Mouse (Mus musculus): Measurements from ENCODE around the gene Tbc1d24.
"Not testable (repeated sequence)": the region's sequence is repeated elsewhere in the genome, so short reads cannot be mapped to it uniquely, and the experiment has no call there.

Gene Tbc1d24

GRCm38 (mm10) chr17:24140845-24141424 lies 64.4 kb downstream of the Tbc1d24 start:
- H3K36me3 ChIP-seq (ENCODE audit: insufficient read depth, low read length): peaks cover 19% of the 10 kb centered on the region
- peaks cover 55% of the 10 kb centered on the region for H3K4me1 ChIP-seq (replicated peaks; ENCODE audit: low read depth, low read length)
- TF ChIP-seq NANOG (IDR thresholded peaks at IDR 0.05; ENCODE audit: borderline replicate concordance, low read length) (no peak), CTCF (conservative IDR thresholded peaks at IDR 0.05; ENCODE audit: low read length) (no peak), POU5F1 (IDR thresholded peaks at IDR 0.05; ENCODE audit: borderline replicate concordance, low read length) (no peak)
- peak overlapping the region; percentile 93 for H3K4me3 ChIP-seq (replicated peaks; ENCODE audit: low read length)
- no peaks in the 10 kb centered on the region for H3K27me3 ChIP-seq (ENCODE audit: insufficient read depth, low read length)
- H3K9me3 ChIP-seq (ENCODE audit: low read length): no peaks in the 10 kb centered on the region

- TF ChIP-seq NANOG (IDR thresholded peaks at IDR 0.05; ENCODE audit: borderline replicate concordance, low read length) (no peak), CTCF (conservative IDR thresholded peaks at IDR 0.05; ENCODE audit: low read length) (no peak), POU5F1 (IDR thresholded peaks at IDR 0.05; ENCODE audit: borderline replicate concordance, low read length) (no peak)
- Histone ChIP-seq H3K9me3 (ENCODE audit: low read length) (no peaks in the 10 kb centered on the region), H3K36me3 (ENCODE audit: insufficient read depth, low read length) (peaks cover 19% of the 10 kb centered on the region), H3K4me1 (replicated peaks; ENCODE audit: low read depth, low read length) (peaks cover 58% of the 10 kb centered on the region), H3K4me3 (replicated peaks; ENCODE audit: low read length) (peak overlapping the region; percentile 93), H3K27me3 (ENCODE audit: insufficient read depth, low read length) (no peaks in the 10 kb centered on the region)
Observed at GRCm38 (mm10) chr17:24139968-24140367, 65.4 kb downstream of the Tbc1d24 start.

GRCm38 (mm10) chr17:24139256-24139655 lies 66.1 kb downstream of the Tbc1d24 start:
- Histone ChIP-seq H3K4me3 (replicated peaks; ENCODE audit: low read length) (peak overlapping the region; percentile 93), H3K27me3 (ENCODE audit: insufficient read depth, low read length) (no peaks in the 10 kb centered on the region), H3K4me1 (replicated peaks; ENCODE audit: low read depth, low read length) (peaks cover 65% of the 10 kb centered on the region), H3K36me3 (ENCODE audit: insufficient read depth, low read length) (peaks cover 19% of the 10 kb centered on the region), H3K9me3 (ENCODE audit: low read length) (no peaks in the 10 kb centered on the region)
- TF ChIP-seq NANOG (IDR thresholded peaks at IDR 0.05; ENCODE audit: borderline replicate concordance, low read length) (peak; percentile 70; the same call in 1 of the 2 replicates), CTCF (conservative IDR thresholded peaks at IDR 0.05; ENCODE audit: low read length) (no peak), POU5F1 (IDR thresholded peaks at IDR 0.05; ENCODE audit: borderline replicate concordance, low read length) (no peak)

GRCm38 (mm10) chr17:24137226-24137880 lies 68.0 kb downstream of the Tbc1d24 start:
- TF ChIP-seq CTCF (conservative IDR thresholded peaks at IDR 0.05; ENCODE audit: low read length) (no peak), POU5F1 (IDR thresholded peaks at IDR 0.05; ENCODE audit: borderline replicate concordance, low read length) (no peak), NANOG (IDR thresholded peaks at IDR 0.05; ENCODE audit: borderline replicate concordance, low read length) (no peak)
- Histone ChIP-seq H3K36me3 (ENCODE audit: insufficient read depth, low read length) (peaks cover 19% of the 10 kb centered on the region), H3K9me3 (ENCODE audit: low read length) (no peaks in the 10 kb centered on the region), H3K4me1 (replicated peaks; ENCODE audit: low read depth, low read length) (peaks cover 80% of the 10 kb centered on the region), H3K4me3 (replicated peaks; ENCODE audit: low read length) (no peak overlapping the region), H3K27me3 (ENCODE audit: insufficient read depth, low read length) (no peaks in the 10 kb centered on the region)

GRCm38 (mm10) chr17:24134062-24134461 lies 71.3 kb downstream of the Tbc1d24 start:
- Histone ChIP-seq H3K36me3 (ENCODE audit: insufficient read depth, low read length) (peaks cover 16% of the 10 kb centered on the region), H3K27me3 (ENCODE audit: insufficient read depth, low read length) (no peaks in the 10 kb centered on the region), H3K9me3 (ENCODE audit: low read length) (no peaks in the 10 kb centered on the region), H3K4me3 (replicated peaks; ENCODE audit: low read length) (peak overlapping the region; percentile 13), H3K4me1 (replicated peaks; ENCODE audit: low read depth, low read length) (peaks cover 86% of the 10 kb centered on the region)
- TF ChIP-seq NANOG (IDR thresholded peaks at IDR 0.05; ENCODE audit: borderline replicate concordance, low read length) (peak; percentile 57; the same call in 1 of the 2 replicates), CTCF (conservative IDR thresholded peaks at IDR 0.05; ENCODE audit: low read length) (no peak), POU5F1 (IDR thresholded peaks at IDR 0.05; ENCODE audit: borderline replicate concordance, low read length) (peak; percentile 21; the same call in 1 of the 2 replicates)

- peak; percentile 31 for TF ChIP-seq CTCF (conservative IDR thresholded peaks at IDR 0.05; ENCODE audit: low read length)
- not testable (repeated sequence) for H3K4me3 ChIP-seq (replicated peaks; ENCODE audit: low read length)
Observed at GRCm38 (mm10) chr17:24132919-24133318, 72.4 kb downstream of the Tbc1d24 start.

GRCm38 (mm10) chr17:24131570-24131969 lies 73.8 kb downstream of the Tbc1d24 start:
- Histone ChIP-seq H3K4me3 (replicated peaks; ENCODE audit: low read length) (no peak overlapping the region), H3K4me1 (replicated peaks; ENCODE audit: low read depth, low read length) (peaks cover 80% of the 10 kb centered on the region)
- TF ChIP-seq POU5F1 (IDR thresholded peaks at IDR 0.05; ENCODE audit: borderline replicate concordance, low read length) (no peak), NANOG (IDR thresholded peaks at IDR 0.05; ENCODE audit: borderline replicate concordance, low read length) (no peak), CTCF (conservative IDR thresholded peaks at IDR 0.05; ENCODE audit: low read length) (peak; percentile 43)

More at GRCm38 (mm10) chr17:24132919-24133318, 72.4 kb downstream of the Tbc1d24 start:
- not testable (repeated sequence) for H3K9me3 ChIP-seq (ENCODE audit: low read length); H3K27me3 ChIP-seq (ENCODE audit: insufficient read depth, low read length); H3K36me3 ChIP-seq (ENCODE audit: insufficient read depth, low read length)
- H3K4me1 ChIP-seq (replicated peaks; ENCODE audit: low read depth, low read length): peaks cover 80% of the 10 kb centered on the region

GRCm38 (mm10) chr17:24129246-24129645 lies 76.1 kb downstream of the Tbc1d24 start:
- H3K27me3 ChIP-seq (ENCODE audit: insufficient read depth, low read length); H3K4me3 ChIP-seq (replicated peaks; ENCODE audit: low read length); H3K36me3 ChIP-seq (ENCODE audit: insufficient read depth, low read length); H3K9me3 ChIP-seq (ENCODE audit: low read length): not testable (repeated sequence)
- H3K4me1 ChIP-seq (replicated peaks; ENCODE audit: low read depth, low read length): peaks cover 84% of the 10 kb centered on the region

More at GRCm38 (mm10) chr17:24131570-24131969, 73.8 kb downstream of the Tbc1d24 start:
- Histone ChIP-seq H3K9me3 (ENCODE audit: low read length) (no peaks in the 10 kb centered on the region), H3K36me3 (ENCODE audit: insufficient read depth, low read length) (no peaks in the 10 kb centered on the region; the same call in 1 of the 2 replicates), H3K27me3 (ENCODE audit: insufficient read depth, low read length) (no peaks in the 10 kb centered on the region)

GRCm38 (mm10) chr17:24127592-24127991 lies 77.8 kb downstream of the Tbc1d24 start:
- no peak overlapping the region for H3K4me3 ChIP-seq (replicated peaks; ENCODE audit: low read length)
- peaks cover 70% of the 10 kb centered on the region for H3K4me1 ChIP-seq (replicated peaks; ENCODE audit: low read depth, low read length)
- peaks cover 11% of the 10 kb centered on the region; the same call in 1 of the 2 replicates for H3K36me3 ChIP-seq (ENCODE audit: insufficient read depth, low read length)
- no peaks in the 10 kb centered on the region for H3K9me3 ChIP-seq (ENCODE audit: low read length)
- H3K27me3 ChIP-seq (ENCODE audit: insufficient read depth, low read length): no peaks in the 10 kb centered on the region
- no peak for TF ChIP-seq POU5F1 (IDR thresholded peaks at IDR 0.05; ENCODE audit: borderline replicate concordance, low read length)
- no peak for TF ChIP-seq CTCF (conservative IDR thresholded peaks at IDR 0.05; ENCODE audit: low read length)
- TF ChIP-seq NANOG (IDR thresholded peaks at IDR 0.05; ENCODE audit: borderline replicate concordance, low read length): no peak

Data from E14TG2a.4 (cell line).